Mouse (Mus musculus): ENCODE measurements at regions not wholly inside any gene's neighbourhood (a gene's known extent, or its start where the extent isn't known, plus 50 kb on each side); places are given as distances from the start of the nearest gene placed in this dataset.
A peak's percentile ranks its signal among the peaks of the same experiment; 100 is the strongest.
"Not testable (repeated sequence)": the region's sequence is repeated elsewhere in the genome, so short reads cannot be mapped to it uniquely, and the experiment has no call there.

DNA sequence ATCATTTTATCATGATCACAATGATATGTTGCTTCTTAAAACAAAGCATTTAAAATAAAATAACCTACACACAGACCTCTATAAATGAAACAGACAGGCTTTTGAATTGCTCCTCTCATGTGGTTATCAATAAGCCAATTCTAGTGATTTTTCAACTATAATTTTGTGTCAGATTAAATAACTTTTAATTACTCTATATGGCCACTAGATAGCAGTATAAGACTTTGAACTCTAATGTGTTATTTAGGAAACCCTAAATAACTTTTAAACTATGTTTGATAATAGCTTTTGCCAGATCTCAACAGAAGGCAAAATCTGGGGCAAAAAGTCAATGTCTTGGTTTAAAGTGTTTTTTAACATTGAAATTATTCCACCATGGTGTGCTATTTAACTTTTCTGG lies 112.0 kb upstream of the Gnai1 start:
- DNase-seq = peak; percentile 42
- Histone ChIP-seq H3K9ac (no peak overlapping the region), H3K9me3 (ENCODE audit: low read length) (no peaks in the 10 kb centered on the region), H3K27me3 (ENCODE audit: insufficient read depth, low read length) (no peaks in the 10 kb centered on the region), H3K4me1 (ENCODE audit: insufficient read depth) (no peaks in the 10 kb centered on the region), H3K36me3 (ENCODE audit: insufficient read depth) (no peaks in the 10 kb centered on the region), H3K27ac (ENCODE audit: low read depth, low read length) (no peak overlapping the region), H3K4me2 (ENCODE audit: low read depth) (no peak overlapping the region), H3K4me3 (ENCODE audit: low read depth, low read length) (no peak overlapping the region)
- ATAC-seq = no peak
- peak; percentile 50 for TF ChIP-seq CTCF (IDR thresholded peaks at IDR 0.05; ENCODE audit: low read depth)

- DNase-seq = no peak
- no peak overlapping the region for H3K9ac ChIP-seq
- no peaks in the 10 kb centered on the region for H3K36me3 ChIP-seq (ENCODE audit: insufficient read depth)
- no peak overlapping the region for H3K4me2 ChIP-seq (ENCODE audit: low read depth)
- no peaks in the 10 kb centered on the region for H3K4me1 ChIP-seq (ENCODE audit: insufficient read depth)
- H3K27ac ChIP-seq (ENCODE audit: low read depth, low read length) = no peak overlapping the region
- no peak for TF ChIP-seq CTCF (IDR thresholded peaks at IDR 0.05; ENCODE audit: low read depth)
- H3K27me3 ChIP-seq (ENCODE audit: insufficient read depth, low read length) = no peaks in the 10 kb centered on the region
- ATAC-seq = no peak
- no peak overlapping the region for H3K4me3 ChIP-seq (ENCODE audit: low read depth, low read length)
- H3K9me3 ChIP-seq (ENCODE audit: low read length) = no peaks in the 10 kb centered on the region
- 85% methylated on average over 1 of the region's 1 CpGs for WGBS
These were observed 97.6 kb upstream of the Gnai1 start for GRCm38 (mm10) chr5:18457771-18458170.

DNA sequence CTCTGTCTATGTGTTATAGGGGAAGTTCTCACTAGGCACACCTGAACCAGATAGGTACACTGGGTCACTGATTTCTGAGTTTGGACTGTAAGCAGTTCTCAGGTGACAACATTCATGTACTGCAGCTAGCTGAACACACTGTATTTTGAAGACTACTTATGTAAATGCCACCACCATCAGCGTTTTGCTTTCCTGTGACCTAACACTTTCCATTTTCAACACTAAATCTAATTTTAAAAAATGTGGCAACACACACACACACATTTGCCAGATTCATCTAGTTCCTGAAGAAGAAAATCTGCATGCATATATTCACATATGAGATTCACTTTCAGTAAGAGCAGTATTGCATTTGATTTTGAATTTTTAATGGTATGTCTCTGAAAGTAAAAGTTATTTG lies 96.0 kb upstream of the Gnai1 start:
- Histone ChIP-seq H3K27ac (ENCODE audit: low read depth, low read length) (no peak overlapping the region), H3K4me2 (ENCODE audit: low read depth) (no peak overlapping the region), H3K9ac (no peak overlapping the region), H3K36me3 (ENCODE audit: insufficient read depth) (no peaks in the 10 kb centered on the region), H3K9me3 (ENCODE audit: low read length) (no peaks in the 10 kb centered on the region), H3K4me3 (ENCODE audit: low read depth, low read length) (no peak overlapping the region), H3K27me3 (ENCODE audit: insufficient read depth, low read length) (no peaks in the 10 kb centered on the region), H3K4me1 (ENCODE audit: insufficient read depth) (no peaks in the 10 kb centered on the region)
- 60% methylated on average over 1 of the region's 1 CpGs for WGBS
- peak; percentile 21 for DNase-seq
- ATAC-seq = peak; percentile 61
- no peak for TF ChIP-seq CTCF (IDR thresholded peaks at IDR 0.05; ENCODE audit: low read depth)

DNA sequence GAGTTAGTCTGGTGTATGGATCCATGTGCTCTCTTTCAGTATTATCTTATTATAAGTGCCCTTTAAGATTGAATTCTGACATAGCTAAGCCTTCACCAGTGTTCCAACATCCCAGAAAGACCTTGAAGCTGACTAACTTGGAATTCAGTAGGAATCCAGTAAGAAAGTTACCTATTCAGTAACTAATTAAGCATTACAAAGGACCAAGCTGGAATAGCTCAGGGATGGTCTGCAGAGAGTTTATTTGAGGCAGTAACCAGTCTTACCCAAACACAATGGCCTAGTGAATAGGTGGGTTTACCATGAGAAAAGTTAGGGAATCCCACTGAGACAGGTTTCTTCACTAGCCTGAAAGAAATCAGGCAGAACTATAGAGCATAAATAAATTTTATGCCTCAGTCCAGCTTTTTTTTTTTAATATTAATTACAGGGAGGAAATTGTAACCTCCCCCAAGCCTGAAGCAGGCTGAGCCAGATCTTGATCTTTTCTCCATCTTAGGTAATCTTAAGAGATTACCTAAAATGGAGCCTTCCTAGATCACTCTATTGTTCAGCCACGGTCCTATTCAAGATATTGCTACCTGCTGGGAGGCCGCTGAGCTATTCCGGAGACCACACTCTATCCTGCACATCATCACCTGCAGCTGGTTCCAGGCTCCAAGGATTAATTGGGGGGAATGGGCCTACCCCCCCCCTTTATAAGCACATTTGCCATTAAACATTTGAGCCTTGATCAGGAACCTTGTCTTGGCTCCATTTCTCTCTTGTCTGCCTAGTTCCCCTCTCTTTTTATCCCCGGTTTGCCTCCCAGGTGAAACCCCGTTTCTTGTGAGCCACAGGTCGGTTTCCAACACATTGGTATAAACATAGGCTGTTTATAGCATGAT lies 93.0 kb upstream of the Gnai1 start:
- not testable (repeated sequence) for H3K4me1 ChIP-seq (ENCODE audit: insufficient read depth); H3K27ac ChIP-seq (ENCODE audit: low read depth, low read length); H3K9ac ChIP-seq; H3K4me2 ChIP-seq (ENCODE audit: low read depth); H3K36me3 ChIP-seq (ENCODE audit: insufficient read depth); DNase-seq; H3K9me3 ChIP-seq (ENCODE audit: low read length); ATAC-seq; H3K27me3 ChIP-seq (ENCODE audit: insufficient read depth, low read length); H3K4me3 ChIP-seq (ENCODE audit: low read depth, low read length)
- 52% methylated on average over 6 of the region's 6 CpGs for WGBS

GRCm38 (mm10) chr5:18449261-18449660 lies 89.1 kb upstream of the Gnai1 start:
- no peak for ATAC-seq
- H3K27me3 ChIP-seq (ENCODE audit: insufficient read depth, low read length) = no peaks in the 10 kb centered on the region
- WGBS = 89% methylated on average over 3 of the region's 3 CpGs
- no peak overlapping the region for H3K4me2 ChIP-seq (ENCODE audit: low read depth)
- no peak for DNase-seq
- TF ChIP-seq CTCF (IDR thresholded peaks at IDR 0.05; ENCODE audit: low read depth) = no peak
- H3K9ac ChIP-seq = no peak overlapping the region
- no peak overlapping the region for H3K27ac ChIP-seq (ENCODE audit: low read depth, low read length)
- H3K4me3 ChIP-seq (ENCODE audit: low read depth, low read length) = no peak overlapping the region
- no peaks in the 10 kb centered on the region for H3K36me3 ChIP-seq (ENCODE audit: insufficient read depth)
- H3K9me3 ChIP-seq (ENCODE audit: low read length) = no peaks in the 10 kb centered on the region
- H3K4me1 ChIP-seq (ENCODE audit: insufficient read depth) = no peaks in the 10 kb centered on the region

DNA sequence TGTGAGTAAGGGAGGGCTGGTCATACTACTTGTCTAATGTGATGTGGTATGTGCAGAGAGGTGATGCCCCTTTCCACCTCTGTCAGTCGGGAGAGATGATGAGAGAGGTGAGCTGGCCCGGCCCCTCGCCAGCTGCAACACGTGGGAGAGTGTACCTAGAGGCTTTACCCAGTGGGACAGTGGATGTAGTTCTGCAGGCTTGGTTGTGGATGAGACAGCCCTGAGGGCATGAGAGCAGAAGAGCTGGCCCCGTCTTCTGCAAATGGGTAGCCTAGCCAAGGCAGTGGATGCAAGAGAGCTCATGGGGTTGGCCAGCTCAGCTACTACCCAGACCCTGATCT lies 88.1 kb upstream of the Gnai1 start:
- TF ChIP-seq CTCF (IDR thresholded peaks at IDR 0.05; ENCODE audit: low read depth) = no peak
- no peak overlapping the region for H3K4me2 ChIP-seq (ENCODE audit: low read depth)
- H3K27me3 ChIP-seq (ENCODE audit: insufficient read depth, low read length) = no peaks in the 10 kb centered on the region
- H3K9me3 ChIP-seq (ENCODE audit: low read length) = no peaks in the 10 kb centered on the region
- no peaks in the 10 kb centered on the region for H3K4me1 ChIP-seq (ENCODE audit: insufficient read depth)
- ATAC-seq (no peak), DNase-seq (no peak)
- H3K4me3 ChIP-seq (ENCODE audit: low read depth, low read length) = no peak overlapping the region
- WGBS = 89% methylated on average over 5 of the region's 5 CpGs
- H3K36me3 ChIP-seq (ENCODE audit: insufficient read depth) = no peaks in the 10 kb centered on the region
- H3K27ac ChIP-seq (ENCODE audit: low read depth, low read length) = no peak overlapping the region
- H3K9ac ChIP-seq = no peak overlapping the region

DNA sequence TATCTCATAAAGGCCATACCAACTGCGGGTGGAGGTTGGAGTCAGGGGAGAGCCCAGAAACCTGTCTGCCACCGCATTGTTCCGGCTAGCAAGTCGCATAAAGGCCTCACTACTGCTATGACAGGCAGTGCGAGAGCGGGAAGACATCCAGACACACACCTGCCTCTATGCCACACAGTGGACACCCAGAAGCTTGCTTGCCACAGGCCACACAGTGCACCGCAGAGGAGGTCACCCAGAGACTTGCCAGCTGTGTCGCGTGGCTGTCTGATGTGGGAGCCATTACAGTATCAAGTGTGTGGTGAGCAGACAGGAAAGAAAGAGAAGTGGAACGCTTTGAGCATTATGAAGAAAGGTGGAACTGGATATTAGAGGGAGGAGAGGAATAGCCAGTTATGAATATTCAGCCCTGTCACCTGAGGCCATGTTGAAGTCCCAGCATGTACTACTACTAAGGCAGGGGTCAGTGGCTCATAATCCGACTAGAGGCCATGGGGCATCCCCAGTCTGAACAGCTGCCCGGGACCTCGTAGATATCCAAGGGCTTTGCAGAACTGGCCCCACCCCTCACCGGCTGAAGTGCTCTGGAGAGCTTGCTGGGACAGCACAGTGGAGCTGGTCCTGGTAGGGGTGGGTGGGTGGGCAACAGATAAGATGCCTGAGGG lies 87.6 kb upstream of the Gnai1 start:
- H3K36me3 ChIP-seq (ENCODE audit: insufficient read depth) = no peaks in the 10 kb centered on the region
- WGBS = 92% methylated on average over 14 of the region's 14 CpGs
- no peak overlapping the region for H3K4me3 ChIP-seq (ENCODE audit: low read depth, low read length)
- no peaks in the 10 kb centered on the region for H3K27me3 ChIP-seq (ENCODE audit: insufficient read depth, low read length)
- H3K4me1 ChIP-seq (ENCODE audit: insufficient read depth) = no peaks in the 10 kb centered on the region
- H3K9ac ChIP-seq = no peak overlapping the region
- H3K9me3 ChIP-seq (ENCODE audit: low read length) = no peaks in the 10 kb centered on the region
- DNase-seq (no peak), ATAC-seq (no peak)
- no peak for TF ChIP-seq CTCF (IDR thresholded peaks at IDR 0.05; ENCODE audit: low read depth)
- H3K4me2 ChIP-seq (ENCODE audit: low read depth) = no peak overlapping the region
- no peak overlapping the region for H3K27ac ChIP-seq (ENCODE audit: low read depth, low read length)

All from forebrain, postnatal 0 days (tissue).